Mouse (Mus musculus): ENCODE data around the gene Gm20696. TPM values are rescaled to one million over a fixed set of nuclear protein-coding genes. Genes with fewer than 3 reads are reported as not detected.

The Gm20696 gene
- polyA plus RNA-seq, 1 experiment from 2014 or later: 2.4 TPM

GRCm38 (mm10) chr6:99322132-99322904 lies 344.3 kb downstream of the Gm20696 start:
- Histone ChIP-seq H3K9ac (ENCODE audit: low read depth, low read length) (no peak overlapping the region), H3K4me1 (ENCODE audit: control insufficient read depth, insufficient read depth, low read length) (peaks cover 18% of the 10 kb centered on the region), H3K4me3 (ENCODE audit: low read length) (no peak overlapping the region), H3K27ac (ENCODE audit: low read length) (no peak overlapping the region), H3K4me2 (ENCODE audit: low read depth, low read length) (no peak overlapping the region), H3K36me3 (ENCODE audit: control insufficient read depth, insufficient read depth, low read length) (no peaks in the 10 kb centered on the region), H3K9me3 (ENCODE audit: control insufficient read depth, low read length) (no peaks in the 10 kb centered on the region), H3K27me3 (replicated peaks; ENCODE audit: control insufficient read depth, insufficient read depth, low read length) (no peaks in the 10 kb centered on the region)
- 79% methylated on average over 8 of the region's 8 CpGs for WGBS
- no peak for ATAC-seq

GRCm38 (mm10) chr6:99320444-99320843 lies 346.2 kb downstream of the Gm20696 start:
- WGBS: 58% methylated on average over 8 of the region's 8 CpGs
- Histone ChIP-seq H3K9me3 (ENCODE audit: control insufficient read depth, low read length) (no peaks in the 10 kb centered on the region), H3K4me3 (ENCODE audit: low read length) (no peak overlapping the region), H3K9ac (ENCODE audit: low read depth, low read length) (no peak overlapping the region), H3K27me3 (replicated peaks; ENCODE audit: control insufficient read depth, insufficient read depth, low read length) (no peaks in the 10 kb centered on the region), H3K36me3 (ENCODE audit: control insufficient read depth, insufficient read depth, low read length) (no peaks in the 10 kb centered on the region), H3K27ac (ENCODE audit: low read length) (no peak overlapping the region), H3K4me2 (ENCODE audit: low read depth, low read length) (no peak overlapping the region), H3K4me1 (ENCODE audit: control insufficient read depth, insufficient read depth, low read length) (peaks cover 11% of the 10 kb centered on the region; the same call in 1 of the 2 replicates)
- no peak for ATAC-seq

DNA sequence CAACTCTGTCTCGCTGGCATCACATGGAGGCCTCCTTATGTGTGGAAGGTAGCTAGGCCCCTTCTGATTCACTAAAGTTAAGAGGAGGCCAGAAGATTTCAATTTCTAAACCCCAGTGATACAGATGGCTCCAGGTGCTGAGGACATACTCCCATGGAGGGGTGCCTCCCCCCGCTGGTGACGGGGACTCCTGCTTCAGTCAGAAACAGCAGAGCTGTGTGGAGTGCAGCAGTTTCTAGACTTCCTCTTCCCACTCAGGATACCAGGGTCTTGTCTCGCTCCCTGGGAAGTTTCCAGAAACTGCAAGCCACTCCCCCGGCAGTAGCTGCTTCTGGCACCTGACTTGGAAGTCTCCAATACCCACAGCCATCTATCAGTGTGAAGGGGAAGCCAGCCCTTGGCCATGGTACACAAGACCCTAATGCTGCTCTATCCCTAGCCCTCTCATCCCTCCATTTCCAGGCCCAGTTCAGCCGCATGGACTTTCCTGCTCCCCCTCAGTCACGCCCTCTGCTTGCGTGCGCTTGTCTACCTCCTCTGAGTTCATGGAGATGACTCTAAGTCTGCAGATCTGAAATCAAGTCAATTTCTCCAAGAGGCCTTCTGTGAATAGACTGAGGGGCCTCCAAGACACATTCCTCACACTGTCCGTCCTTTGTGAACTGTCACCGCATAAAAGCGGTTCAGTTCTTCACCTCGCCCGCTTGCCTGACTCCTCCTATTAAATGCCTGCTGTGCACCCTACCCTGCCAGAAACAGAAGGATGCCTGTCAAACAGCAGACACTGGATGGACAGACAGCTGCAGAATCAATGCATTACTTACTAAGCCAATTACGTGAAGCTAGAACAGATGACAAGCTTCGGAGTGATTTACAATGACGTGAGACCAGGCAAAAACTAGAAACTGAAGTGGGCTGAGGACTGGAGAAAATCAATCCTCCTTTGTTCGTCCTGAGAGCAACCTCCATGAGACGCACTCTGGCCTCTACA lies 346.9 kb downstream of the Gm20696 start:
- Histone ChIP-seq H3K4me1 (ENCODE audit: control insufficient read depth, insufficient read depth, low read length) (peaks cover 13% of the 10 kb centered on the region; the same call in 1 of the 2 replicates), H3K9ac (ENCODE audit: low read depth, low read length) (no peak overlapping the region), H3K4me2 (ENCODE audit: low read depth, low read length) (no peak overlapping the region), H3K36me3 (ENCODE audit: control insufficient read depth, insufficient read depth, low read length) (no peaks in the 10 kb centered on the region), H3K4me3 (ENCODE audit: low read length) (no peak overlapping the region), H3K27ac (ENCODE audit: low read length) (no peak overlapping the region), H3K9me3 (ENCODE audit: control insufficient read depth, low read length) (no peaks in the 10 kb centered on the region), H3K27me3 (replicated peaks; ENCODE audit: control insufficient read depth, insufficient read depth, low read length) (no peaks in the 10 kb centered on the region)
- WGBS: 74% methylated on average over 19 of the region's 19 CpGs
- ATAC-seq: no peak

DNA sequence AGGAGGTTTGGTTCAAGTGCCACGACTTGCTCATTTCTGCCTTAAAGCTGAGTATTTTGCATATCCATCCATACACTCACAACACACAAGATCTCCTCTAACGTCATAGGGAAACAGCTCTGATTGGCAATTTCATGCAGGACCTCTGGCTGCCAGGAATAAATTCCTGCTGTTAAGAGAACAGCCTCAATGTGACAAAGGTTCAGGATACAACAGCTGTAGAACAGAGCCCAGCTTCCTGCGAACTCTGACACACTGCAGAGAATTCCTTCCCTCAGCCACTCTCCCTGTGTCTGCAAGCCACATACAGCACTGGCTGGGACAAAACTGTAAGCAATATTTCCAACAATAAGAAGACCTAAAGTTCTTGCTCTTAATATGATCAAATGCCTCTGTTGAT lies 351.9 kb downstream of the Gm20696 start:
- no peak overlapping the region for H3K4me3 ChIP-seq (ENCODE audit: low read length)
- H3K4me2 ChIP-seq (ENCODE audit: low read depth, low read length): no peak overlapping the region
- H3K9me3 ChIP-seq (ENCODE audit: control insufficient read depth, low read length): no peaks in the 10 kb centered on the region
- no peaks in the 10 kb centered on the region for H3K27me3 ChIP-seq (replicated peaks; ENCODE audit: control insufficient read depth, insufficient read depth, low read length)
- ATAC-seq: 0 out of 2 replicates have a peak, but pooled peaks have one; percentile 50
- 42% methylated on average over 3 of the region's 3 CpGs for WGBS
- 0 out of 2 replicates have a peak, but pooled peaks cover 8% of the 10 kb centered on the region for H3K4me1 ChIP-seq (ENCODE audit: control insufficient read depth, insufficient read depth, low read length)
- H3K36me3 ChIP-seq (ENCODE audit: control insufficient read depth, insufficient read depth, low read length): no peaks in the 10 kb centered on the region
- H3K27ac ChIP-seq (ENCODE audit: low read length): no peak overlapping the region
- H3K9ac ChIP-seq (ENCODE audit: low read depth, low read length): no peak overlapping the region

- Histone ChIP-seq H3K4me2 (ENCODE audit: low read depth, low read length) (no peak overlapping the region), H3K9ac (ENCODE audit: low read depth, low read length) (no peak overlapping the region), H3K36me3 (ENCODE audit: control insufficient read depth, insufficient read depth, low read length) (no peaks in the 10 kb centered on the region), H3K9me3 (ENCODE audit: control insufficient read depth, low read length) (no peaks in the 10 kb centered on the region), H3K4me1 (ENCODE audit: control insufficient read depth, insufficient read depth, low read length) (0 out of 2 replicates have a peak, but pooled peaks cover 6% of the 10 kb centered on the region), H3K4me3 (ENCODE audit: low read length) (no peak overlapping the region), H3K27ac (ENCODE audit: low read length) (no peak overlapping the region), H3K27me3 (replicated peaks; ENCODE audit: control insufficient read depth, insufficient read depth, low read length) (no peaks in the 10 kb centered on the region)
- 70% methylated on average over 12 of the region's 12 CpGs for WGBS
- no peak; the same call in 1 of the 2 replicates for ATAC-seq
These were observed 356.1 kb downstream of the Gm20696 start for GRCm38 (mm10) chr6:99310529-99310928.

- WGBS: 64% methylated on average over 3 of the region's 3 CpGs
- no peak overlapping the region for H3K4me2 ChIP-seq (ENCODE audit: low read depth, low read length)
- 0 out of 2 replicates have a peak, but pooled peaks cover 6% of the 10 kb centered on the region for H3K4me1 ChIP-seq (ENCODE audit: control insufficient read depth, insufficient read depth, low read length)
- no peaks in the 10 kb centered on the region for H3K36me3 ChIP-seq (ENCODE audit: control insufficient read depth, insufficient read depth, low read length)
- ATAC-seq: no peak; the same call in 1 of the 2 replicates
- no peaks in the 10 kb centered on the region for H3K9me3 ChIP-seq (ENCODE audit: control insufficient read depth, low read length)
- no peak overlapping the region for H3K27ac ChIP-seq (ENCODE audit: low read length)
- no peaks in the 10 kb centered on the region for H3K27me3 ChIP-seq (replicated peaks; ENCODE audit: control insufficient read depth, insufficient read depth, low read length)
- H3K4me3 ChIP-seq (ENCODE audit: low read length): no peak overlapping the region
- H3K9ac ChIP-seq (ENCODE audit: low read depth, low read length): no peak overlapping the region
These were observed 356.5 kb downstream of the Gm20696 start for GRCm38 (mm10) chr6:99310171-99310500.

DNA sequence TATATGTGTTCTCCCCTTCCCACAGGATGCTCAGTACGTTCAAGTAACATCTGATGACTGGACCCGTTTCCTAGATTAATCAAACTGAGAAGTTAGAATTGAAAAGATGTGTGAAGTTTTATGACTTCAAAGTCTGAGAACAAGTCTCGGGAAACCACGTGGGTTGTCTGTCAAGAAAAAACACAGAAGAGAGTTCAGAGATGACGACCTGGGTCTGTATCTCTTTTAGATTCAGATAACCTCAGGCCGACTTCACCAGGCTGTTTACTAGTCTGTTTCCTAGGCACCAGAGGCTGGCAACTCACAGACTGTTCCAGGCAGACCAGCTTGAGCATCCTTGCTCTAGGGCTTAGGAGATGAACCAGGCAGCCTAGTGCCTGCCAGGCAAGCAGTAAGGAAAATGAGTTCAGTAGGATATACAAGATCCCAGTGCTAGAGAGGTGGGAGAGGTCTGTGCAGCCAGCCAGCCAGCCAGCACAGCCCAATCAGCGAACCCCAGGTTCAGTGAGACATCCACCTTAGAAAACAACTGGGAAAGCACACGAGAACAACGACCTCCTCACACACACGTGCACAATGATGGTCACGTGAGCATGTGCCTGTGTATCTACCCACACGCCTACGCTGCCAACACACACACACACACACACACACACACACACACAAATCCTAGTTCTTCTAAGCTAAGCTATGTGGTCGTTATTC lies 357.0 kb downstream of the Gm20696 start:
- WGBS: 65% methylated on average over 14 of the region's 14 CpGs
- Histone ChIP-seq H3K27me3 (replicated peaks; ENCODE audit: control insufficient read depth, insufficient read depth, low read length) (no peaks in the 10 kb centered on the region), H3K4me3 (ENCODE audit: low read length) (no peak overlapping the region), H3K36me3 (ENCODE audit: control insufficient read depth, insufficient read depth, low read length) (no peaks in the 10 kb centered on the region), H3K27ac (ENCODE audit: low read length) (no peak overlapping the region), H3K9ac (ENCODE audit: low read depth, low read length) (no peak overlapping the region), H3K4me2 (ENCODE audit: low read depth, low read length) (no peak overlapping the region), H3K9me3 (ENCODE audit: control insufficient read depth, low read length) (no peaks in the 10 kb centered on the region), H3K4me1 (ENCODE audit: control insufficient read depth, insufficient read depth, low read length) (0 out of 2 replicates have a peak, but pooled peaks cover 3% of the 10 kb centered on the region)
- no peak for ATAC-seq

DNA sequence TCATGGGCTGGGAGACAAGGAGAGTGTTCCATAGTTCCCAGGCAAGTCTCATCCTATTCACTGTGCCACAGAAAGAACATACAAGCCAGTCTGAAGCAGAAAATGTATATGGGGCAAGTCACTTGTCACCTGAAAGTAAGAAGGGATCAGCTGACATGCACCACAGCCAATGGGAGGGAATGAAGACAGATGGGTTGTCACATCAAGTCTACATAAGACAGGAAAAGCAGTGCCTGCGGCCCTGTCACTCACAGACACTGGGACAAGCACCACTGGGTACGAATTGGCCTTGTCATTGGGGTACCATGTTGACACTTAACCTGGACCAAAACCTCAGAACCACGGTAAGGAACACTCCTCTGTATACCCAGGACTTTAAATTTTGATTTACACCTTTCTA lies 360.8 kb downstream of the Gm20696 start:
- no peaks in the 10 kb centered on the region for H3K36me3 ChIP-seq (ENCODE audit: control insufficient read depth, insufficient read depth, low read length)
- H3K4me1 ChIP-seq (ENCODE audit: control insufficient read depth, insufficient read depth, low read length): 0 out of 2 replicates have a peak, but pooled peaks cover 7% of the 10 kb centered on the region
- no peak overlapping the region for H3K4me3 ChIP-seq (ENCODE audit: low read length)
- H3K27ac ChIP-seq (ENCODE audit: low read length): no peak overlapping the region
- no peaks in the 10 kb centered on the region for H3K9me3 ChIP-seq (ENCODE audit: control insufficient read depth, low read length)
- no peaks in the 10 kb centered on the region for H3K27me3 ChIP-seq (replicated peaks; ENCODE audit: control insufficient read depth, insufficient read depth, low read length)
- no peak overlapping the region for H3K4me2 ChIP-seq (ENCODE audit: low read depth, low read length)
- no peak for ATAC-seq
- 88% methylated on average over 3 of the region's 3 CpGs for WGBS
- H3K9ac ChIP-seq (ENCODE audit: low read depth, low read length): no peak overlapping the region

DNA sequence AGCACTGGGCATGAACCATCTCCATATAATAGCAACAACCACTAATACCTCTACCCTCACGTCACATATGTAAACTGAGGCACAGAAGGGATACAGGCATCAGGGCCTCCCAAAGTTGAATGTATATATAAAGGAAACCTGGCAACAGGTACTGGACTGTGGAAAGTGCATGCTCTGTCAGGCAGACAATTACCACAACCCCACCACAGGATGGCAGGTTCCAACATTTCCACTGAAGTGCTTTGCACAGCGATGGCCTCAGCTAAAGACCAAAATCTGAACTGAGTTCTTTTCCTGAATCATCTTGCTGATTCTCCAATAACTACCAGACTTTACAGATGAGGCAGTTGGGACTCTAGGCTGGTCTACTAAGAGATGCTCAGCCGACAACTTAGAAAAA lies 361.4 kb downstream of the Gm20696 start:
- Histone ChIP-seq H3K4me1 (ENCODE audit: control insufficient read depth, insufficient read depth, low read length) (0 out of 2 replicates have a peak, but pooled peaks cover 7% of the 10 kb centered on the region), H3K4me3 (ENCODE audit: low read length) (no peak overlapping the region), H3K27ac (ENCODE audit: low read length) (no peak overlapping the region), H3K9me3 (ENCODE audit: control insufficient read depth, low read length) (no peaks in the 10 kb centered on the region), H3K9ac (ENCODE audit: low read depth, low read length) (no peak overlapping the region), H3K36me3 (ENCODE audit: control insufficient read depth, insufficient read depth, low read length) (no peaks in the 10 kb centered on the region), H3K27me3 (replicated peaks; ENCODE audit: control insufficient read depth, insufficient read depth, low read length) (no peaks in the 10 kb centered on the region), H3K4me2 (ENCODE audit: low read depth, low read length) (no peak overlapping the region)
- WGBS: 90% methylated on average over 3 of the region's 3 CpGs
- no peak for ATAC-seq

All from intestine, embryonic 16.5 days (tissue).